Mouse (Mus musculus): ENCODE data around the gene Olfr572.

GRCm38 (mm10) chr7:102948167-102948566 is 24.0 kb downstream of the Olfr572 start, which contains the start of gene Olfr574:
- TF ChIP-seq POLR2A (IDR thresholded peaks at IDR 0.05; ENCODE audit: borderline replicate concordance, control insufficient read depth, low read depth, low read length) (no peak), CTCF (IDR thresholded peaks at IDR 0.05; ENCODE audit: control insufficient read depth, insufficient read depth, low read length) (no peak)

Measured in bone marrow, adult 2 months (tissue).